Mouse (Mus musculus) adrenal gland (tissue): ENCODE results near the gene Cd7.

ENCODE experiments used
- intact Hi-C: fragments of 180-260 bp; cut with DNase I; formaldehyde crosslinking; loops from one replicate; pipeline ENCODE4 v1.15.1; 2025

The Cd7 gene

GRCm38 (mm10) chr11:120993586-120993985, 45.6 kb downstream of the Cd7 start:
- intact Hi-C loops = no loop called here

- intact Hi-C loops = no loop called here
These were observed 46.1 kb downstream of the Cd7 start for GRCm38 (mm10) chr11:120993080-120993479.

DNA sequence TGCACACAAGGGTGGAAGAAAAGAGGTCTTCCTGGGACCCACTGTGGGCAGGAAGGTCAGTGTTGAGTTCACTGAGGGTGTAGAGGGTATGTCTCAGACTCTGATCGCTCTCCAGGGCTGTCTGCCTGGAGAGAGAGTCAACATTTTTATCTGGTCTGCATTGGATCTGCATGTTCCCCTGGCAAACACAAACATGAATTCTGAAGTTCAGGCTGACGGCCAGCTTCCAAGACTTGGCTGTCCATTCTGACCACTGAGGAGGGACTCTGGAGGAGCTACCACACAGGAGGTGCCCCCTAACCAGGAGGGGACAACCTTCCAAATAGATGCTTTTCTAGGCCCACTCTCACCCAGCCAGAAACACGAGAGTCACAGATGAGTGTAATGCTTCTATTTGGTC, 47.4 kb downstream of the Cd7 start:
- intact Hi-C loops = no loop called here

GRCm38 (mm10) chr11:120990951-120991526, 48.2 kb downstream of the Cd7 start, which contains the start of gene Csnk1d:
Csnk1d (minus strand) TSS chr11:120991330.
- intact Hi-C loops = no loop called here

- intact Hi-C loops = no loop called here
These were observed 49.0 kb downstream of the Cd7 start for GRCm38 (mm10) chr11:120990126-120990781.

DNA sequence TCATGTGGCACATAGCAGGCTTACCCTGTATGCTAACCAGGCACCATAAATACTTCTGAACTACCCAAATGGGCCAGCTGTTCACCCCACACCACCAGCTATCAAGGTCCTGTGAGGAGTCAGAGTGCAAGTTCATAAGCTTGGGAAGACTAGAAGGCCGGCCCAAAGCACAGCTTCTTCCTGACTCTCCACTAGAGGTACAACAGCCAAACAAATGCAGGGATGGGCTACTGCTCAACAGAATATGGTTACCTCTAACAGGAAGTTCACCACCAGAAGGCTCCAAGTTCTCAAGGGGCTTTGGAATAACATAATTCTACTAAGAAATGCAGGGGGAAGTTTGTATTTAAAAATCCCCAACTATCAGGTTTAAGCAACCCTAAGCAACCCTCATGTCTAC, 49.7 kb downstream of the Cd7 start:
- intact Hi-C loops = no loop called here

- intact Hi-C loops = no loop called here
These were observed 50.8 kb downstream of the Cd7 start for GRCm38 (mm10) chr11:120988410-120988809.

GRCm38 (mm10) chr11:120987608-120988007, 51.6 kb downstream of the Cd7 start:
- intact Hi-C loops = no loop called here
